Mouse (Mus musculus) heart, postnatal 0 days (tissue): ENCODE measurements around the gene Plpp3.

Experiments
- CTCF ChIP-seq: IDR thresholded peaks from 2 replicates; pipeline ENCODE4 v1.5.1; 2016; ENCODE audit warnings: antibody characterized with exemption, control low read depth, low read depth
- EP300 ChIP-seq: IDR thresholded peaks from 2 replicates; pipeline ENCODE4 v1.6.1; 2016; ENCODE audit warnings: antibody characterized with exemption, low read depth

- no peak for TF ChIP-seq EP300
- TF ChIP-seq CTCF: peak; percentile 36
Measured at GRCm38 (mm10) chr4:105158169-105158555, 1.0 kb downstream of the Plpp3 start.
